Mouse (Mus musculus) forebrain, embryonic 13.5 days (tissue): Measurements from ENCODE around the gene Ankrd9. TPM values are rescaled to one million over a fixed set of nuclear protein-coding genes. Genes with fewer than 3 reads are reported as not detected.

Source experiments
- ATAC-seq: fragments of 200-750 bp; cut with Nextera tagmentation; 2 replicates; pipeline ENCODE4 v1.8.0; 2017
- H3K27ac ChIP-seq: fragments of 300-500 bp; sonication (generic); 2 replicates; pipeline ENCODE4 v1.5.1; 2015; ENCODE audit warnings: inconsistent platforms, mild to moderate bottlenecking, moderate library complexity
- H3K27me3 ChIP-seq: fragments of 300-500 bp; sonication (generic); 2 replicates; pipeline ENCODE4 v1.6.1; 2015; ENCODE audit warnings: mild to moderate bottlenecking, inconsistent platforms
- H3K36me3 ChIP-seq: fragments of 300-500 bp; sonication (generic); 2 replicates; pipeline ENCODE4 v1.6.1; 2015; ENCODE audit warnings: mild to moderate bottlenecking, inconsistent platforms; ENCODE audit not compliant: poor library complexity, severe bottlenecking
- H3K4me1 ChIP-seq: fragments of 300-500 bp; sonication (generic); 2 replicates; pipeline ENCODE4 v1.6.1; 2015; ENCODE audit warnings: inconsistent platforms
- H3K4me2 ChIP-seq: fragments of 300-500 bp; sonication (generic); 2 replicates; pipeline ENCODE4 v1.6.1; 2015; ENCODE audit warnings: inconsistent platforms, mild to moderate bottlenecking, moderate library complexity
- H3K4me3 ChIP-seq: fragments of 300-500 bp; sonication (generic); 2 replicates; pipeline ENCODE4 v1.5.1; 2015; ENCODE audit warnings: mild to moderate bottlenecking, inconsistent platforms
- H3K9ac ChIP-seq: fragments of 300-500 bp; sonication (generic); 2 replicates; pipeline ENCODE4 v1.6.1; 2015; ENCODE audit warnings: mild to moderate bottlenecking, inconsistent platforms
- H3K9me3 ChIP-seq: fragments of 300-500 bp; sonication (generic); replicated peaks from 2 replicates; pipeline ENCODE4 v1.6.1; 2016; ENCODE audit warnings: inconsistent platforms
- WGBS: fragments of 180-500 bp; shearing (Covaris S2); methylation state at CpG from one replicate; pipeline ENCODE4 v1.1.7; 2015; 5-methylcytosine and 5-hydroxymethylcytosine counted together
- polyA plus RNA-seq: library from polyadenylated mRNA; unstranded; fragments of >200 nt; fragmentation: Nextera tagmentation; extraction: Ambion mirVana; gene quantifications from 2 replicates; pipeline ENCODE4 v1.2.1, GENCODE M21; 2015

Gene Ankrd9
- polyA plus RNA-seq, 1 experiment from 2014 or later = 9.4 TPM

GRCm38 (mm10) chr12:110975385-110975784, 3.5 kb downstream of the Ankrd9 start:
- peaks cover 51% of the 10 kb centered on the region for H3K36me3 ChIP-seq
- 87% methylated on average over 5 of the region's 5 CpGs for WGBS

GRCm38 (mm10) chr12:110974726-110975125, 4.1 kb downstream of the Ankrd9 start:
- Histone ChIP-seq H3K4me3 (no peak overlapping the region), H3K4me1 (peaks cover 14% of the 10 kb centered on the region), H3K27ac (no peak overlapping the region), H3K4me2 (no peak overlapping the region), H3K9ac (no peak overlapping the region), H3K36me3 (peaks cover 56% of the 10 kb centered on the region), H3K9me3 (0 out of 2 replicates have a peak, but pooled peaks cover 3% of the 10 kb centered on the region), H3K27me3 (no peaks in the 10 kb centered on the region)
- no peak for ATAC-seq
- WGBS = 90% methylated on average over 6 of the region's 6 CpGs

More at GRCm38 (mm10) chr12:110975385-110975784, 3.5 kb downstream of the Ankrd9 start:
- Histone ChIP-seq H3K4me2 (no peak overlapping the region), H3K27me3 (no peaks in the 10 kb centered on the region), H3K9ac (no peak overlapping the region), H3K27ac (no peak overlapping the region), H3K9me3 (0 out of 2 replicates have a peak, but pooled peaks cover 3% of the 10 kb centered on the region), H3K4me3 (no peak overlapping the region), H3K4me1 (peaks cover 14% of the 10 kb centered on the region)
- no peak for ATAC-seq

GRCm38 (mm10) chr12:110974295-110974694, 4.5 kb downstream of the Ankrd9 start:
- H3K9me3 ChIP-seq = 0 out of 2 replicates have a peak, but pooled peaks cover 3% of the 10 kb centered on the region
- no peak for ATAC-seq
- peaks cover 60% of the 10 kb centered on the region for H3K36me3 ChIP-seq
- peaks cover 13% of the 10 kb centered on the region for H3K4me1 ChIP-seq
- no peak overlapping the region for H3K27ac ChIP-seq
- no peaks in the 10 kb centered on the region for H3K27me3 ChIP-seq
- no peak overlapping the region for H3K4me2 ChIP-seq
- WGBS = 92% methylated on average over 7 of the region's 7 CpGs
- no peak overlapping the region for H3K9ac ChIP-seq
- no peak overlapping the region for H3K4me3 ChIP-seq

GRCm38 (mm10) chr12:110973829-110974228, 5.0 kb downstream of the Ankrd9 start:
- 0 out of 2 replicates have a peak, but pooled peaks cover 3% of the 10 kb centered on the region for H3K9me3 ChIP-seq
- WGBS = 88% methylated on average over 4 of the region's 4 CpGs
- peaks cover 11% of the 10 kb centered on the region for H3K4me1 ChIP-seq
- no peak overlapping the region for H3K4me3 ChIP-seq
- no peak overlapping the region for H3K4me2 ChIP-seq
- H3K27me3 ChIP-seq = no peaks in the 10 kb centered on the region
- no peak overlapping the region for H3K27ac ChIP-seq
- ATAC-seq = no peak
- peaks cover 65% of the 10 kb centered on the region for H3K36me3 ChIP-seq
- H3K9ac ChIP-seq = no peak overlapping the region

GRCm38 (mm10) chr12:110971972-110972371, 6.9 kb downstream of the Ankrd9 start:
- ATAC-seq = no peak
- H3K36me3 ChIP-seq = peaks cover 78% of the 10 kb centered on the region
- 96% methylated on average over 5 of the region's 5 CpGs for WGBS

GRCm38 (mm10) chr12:110970408-110970807, 8.4 kb downstream of the Ankrd9 start:
- H3K27ac ChIP-seq = no peak overlapping the region
- no peaks in the 10 kb centered on the region for H3K27me3 ChIP-seq
- 99% methylated on average over 5 of the region's 5 CpGs for WGBS
- no peak overlapping the region for H3K9ac ChIP-seq
- H3K4me1 ChIP-seq = no peaks in the 10 kb centered on the region
- no peak overlapping the region for H3K4me2 ChIP-seq
- H3K4me3 ChIP-seq = no peak overlapping the region
- H3K36me3 ChIP-seq = peaks cover 64% of the 10 kb centered on the region
- no peak for ATAC-seq
- no peaks in the 10 kb centered on the region for H3K9me3 ChIP-seq

More at GRCm38 (mm10) chr12:110971972-110972371, 6.9 kb downstream of the Ankrd9 start:
- Histone ChIP-seq H3K4me3 (no peak overlapping the region), H3K4me1 (no peaks in the 10 kb centered on the region), H3K9ac (no peak overlapping the region), H3K9me3 (0 out of 2 replicates have a peak, but pooled peaks cover 2% of the 10 kb centered on the region), H3K27ac (no peak overlapping the region), H3K27me3 (no peaks in the 10 kb centered on the region), H3K4me2 (no peak overlapping the region)

- Histone ChIP-seq H3K9me3 (no peaks in the 10 kb centered on the region), H3K4me1 (0 out of 2 replicates have a peak, but pooled peaks cover 3% of the 10 kb centered on the region), H3K4me2 (no peak overlapping the region), H3K27ac (no peak overlapping the region), H3K36me3 (peaks cover 39% of the 10 kb centered on the region), H3K4me3 (no peak overlapping the region), H3K9ac (no peak overlapping the region), H3K27me3 (no peaks in the 10 kb centered on the region)
- 89% methylated on average over 2 of the region's 2 CpGs for WGBS
- ATAC-seq = no peak
Measured at GRCm38 (mm10) chr12:110967146-110967545, 11.7 kb downstream of the Ankrd9 start.

GRCm38 (mm10) chr12:110966079-110966478, 12.8 kb downstream of the Ankrd9 start:
- no peaks in the 10 kb centered on the region for H3K9me3 ChIP-seq
- no peak overlapping the region for H3K4me2 ChIP-seq
- H3K36me3 ChIP-seq = peaks cover 40% of the 10 kb centered on the region
- H3K9ac ChIP-seq = no peak overlapping the region
- no peaks in the 10 kb centered on the region for H3K27me3 ChIP-seq
- no peak for ATAC-seq
- no peak overlapping the region for H3K4me3 ChIP-seq
- no peak overlapping the region for H3K27ac ChIP-seq
- 84% methylated on average over 4 of the region's 4 CpGs for WGBS
- 0 out of 2 replicates have a peak, but pooled peaks cover 3% of the 10 kb centered on the region for H3K4me1 ChIP-seq

GRCm38 (mm10) chr12:110965500-110965899, 13.3 kb downstream of the Ankrd9 start:
- Histone ChIP-seq H3K27ac (no peak overlapping the region), H3K36me3 (peaks cover 39% of the 10 kb centered on the region), H3K27me3 (no peaks in the 10 kb centered on the region), H3K9me3 (no peaks in the 10 kb centered on the region), H3K4me2 (no peak overlapping the region), H3K4me1 (0 out of 2 replicates have a peak, but pooled peaks cover 3% of the 10 kb centered on the region), H3K4me3 (no peak overlapping the region), H3K9ac (no peak overlapping the region)
- ATAC-seq = no peak
- 84% methylated on average over 3 of the region's 3 CpGs for WGBS

- H3K9me3 ChIP-seq = no peaks in the 10 kb centered on the region
- no peak overlapping the region for H3K9ac ChIP-seq
- 0 out of 2 replicates have a peak, but pooled peaks cover 3% of the 10 kb centered on the region for H3K4me1 ChIP-seq
- no peak overlapping the region for H3K4me2 ChIP-seq
- no peak overlapping the region for H3K4me3 ChIP-seq
- peaks cover 19% of the 10 kb centered on the region for H3K36me3 ChIP-seq
- no peak for ATAC-seq
- WGBS = 97% methylated on average over 2 of the region's 2 CpGs
- no peak overlapping the region for H3K27ac ChIP-seq
- no peaks in the 10 kb centered on the region for H3K27me3 ChIP-seq
Measured at GRCm38 (mm10) chr12:110961973-110962372, 16.9 kb downstream of the Ankrd9 start.

GRCm38 (mm10) chr12:110954351-110954991, 24.4 kb downstream of the Ankrd9 start:
- Histone ChIP-seq H3K36me3 (peaks cover 27% of the 10 kb centered on the region), H3K9ac (no peak overlapping the region), H3K27me3 (no peaks in the 10 kb centered on the region), H3K9me3 (no peaks in the 10 kb centered on the region), H3K27ac (no peak overlapping the region), H3K4me3 (no peak overlapping the region), H3K4me2 (no peak overlapping the region), H3K4me1 (no peaks in the 10 kb centered on the region)
- ATAC-seq = no peak
- 93% methylated on average over 4 of the region's 4 CpGs for WGBS

- Histone ChIP-seq H3K36me3 (peaks cover 26% of the 10 kb centered on the region), H3K4me2 (no peak overlapping the region), H3K4me3 (no peak overlapping the region), H3K27me3 (no peaks in the 10 kb centered on the region), H3K9me3 (no peaks in the 10 kb centered on the region), H3K27ac (no peak overlapping the region), H3K4me1 (no peaks in the 10 kb centered on the region), H3K9ac (no peak overlapping the region)
- 86% methylated on average over 2 of the region's 2 CpGs for WGBS
- ATAC-seq = no peak
Measured at GRCm38 (mm10) chr12:110953900-110954299, 24.9 kb downstream of the Ankrd9 start.
